Mouse (Mus musculus): ENCODE data around the gene Cldn34a.
"Not testable (repeated sequence)": the region's sequence is repeated elsewhere in the genome, so short reads cannot be mapped to it uniquely, and the experiment has no call there.

The Cldn34a gene

DNA sequence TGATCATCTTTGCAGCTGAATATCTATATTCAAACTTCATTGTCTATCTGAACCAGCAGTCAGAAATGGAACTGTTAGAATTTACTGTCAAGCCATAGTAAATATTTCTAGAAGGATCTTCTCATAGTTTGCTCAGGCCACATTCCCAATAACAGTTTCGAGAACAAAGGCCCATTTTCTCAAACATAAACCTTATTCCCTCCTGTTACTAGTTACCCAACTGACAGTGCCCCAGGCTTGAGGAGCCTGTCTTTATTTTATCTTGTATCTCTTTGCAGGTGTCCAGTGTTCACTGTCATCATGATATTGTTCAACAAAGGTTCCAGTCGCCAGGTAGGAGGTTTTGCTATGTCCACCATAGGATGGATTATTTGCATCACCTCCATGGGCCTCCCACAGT lies at the start of gene Cldn34a:
TSS of gene Cldn34a (plus strand) at position 301 of the 400 bp plus-strand sequence.
- no peak for DNase-seq (ENCODE audit: low spot score in 2 of 2)

GRCm38 (mm10) chrX:152518611-152519010 lies 44.5 kb upstream of the Cldn34a start:
- not testable (repeated sequence) for DNase-seq (ENCODE audit: low spot score in 2 of 2)

- DNase-seq (ENCODE audit: low spot score in 2 of 2), result no peak
These were observed 17.4 kb upstream of the Cldn34a start for GRCm38 (mm10) chrX:152545736-152546135.

- DNase-seq (ENCODE audit: low spot score in 2 of 2), result no peak
These were observed 15.0 kb upstream of the Cldn34a start for GRCm38 (mm10) chrX:152548180-152548579.

- DNase-seq (ENCODE audit: low spot score in 2 of 2), result no peak
These were observed 5.7 kb upstream of the Cldn34a start for GRCm38 (mm10) chrX:152557446-152557845.
